35 mouse cellular contexts compared by ENCODE assay signal in genomic region chr14:47356622-47357021, GRCm38 (mm10).
"Had no signal": no experiment of that assay in that cellular context is flagged by ENCODE, and none has a peak within 500 bp of the region (broad histone marks: within the 10 kb centered on the region; RNA-seq: fewer than 3 reads in every experiment).

No protein-coding gene starts in this region.

- H3K27me3 ChIP-seq: heart, embryonic 12.5 days; heart, embryonic 13.5 days; heart, embryonic 15.5 days; hindbrain, embryonic 12.5 days; hindbrain, embryonic 13.5 days; hindbrain, embryonic 15.5 days; intestine, embryonic 15.5 days; kidney, embryonic 15.5 days had no signal

- ATAC-seq: hindbrain, embryonic 16.5 days; hindbrain, postnatal 0 days; inflammation-experienced regulatory T-cells, adult 6 months; intestine, embryonic 15.5 days; intestine, embryonic 16.5 days; intestine, postnatal 0 days had no signal

- H3K4me3 ChIP-seq: heart, embryonic 10.5 days; heart, embryonic 12.5 days; heart, embryonic 13.5 days; heart, embryonic 15.5 days; hindbrain, embryonic 10.5 days; hindbrain, embryonic 12.5 days; hindbrain, embryonic 13.5 days; hindbrain, embryonic 15.5 days; intestine, embryonic 15.5 days; kidney, embryonic 15.5 days; layer of hippocampus, adult 2 months had no signal

- H3K4me1 ChIP-seq: heart, embryonic 13.5 days; hindbrain, embryonic 10.5 days; hindbrain, embryonic 12.5 days; hindbrain, embryonic 13.5 days; hindbrain, embryonic 15.5 days; kidney, embryonic 15.5 days had no signal

- H3K4me2 ChIP-seq: heart, embryonic 11.5 days; heart, embryonic 12.5 days; heart, embryonic 13.5 days; heart, embryonic 15.5 days; hindbrain, embryonic 12.5 days; hindbrain, embryonic 13.5 days; hindbrain, embryonic 14.5 days; hindbrain, embryonic 15.5 days; intestine, embryonic 15.5 days; kidney, embryonic 15.5 days had no signal

- H3K9me3 ChIP-seq: heart, embryonic 10.5 days; heart, embryonic 12.5 days; heart, embryonic 13.5 days; heart, embryonic 15.5 days; hindbrain, embryonic 10.5 days; hindbrain, embryonic 12.5 days; hindbrain, embryonic 13.5 days; hindbrain, embryonic 15.5 days; intestine, embryonic 15.5 days; kidney, embryonic 15.5 days had no signal

- H3K27ac ChIP-seq: heart, embryonic 10.5 days; heart, embryonic 13.5 days; heart, embryonic 15.5 days; hindbrain, embryonic 10.5 days; hindbrain, embryonic 12.5 days; hindbrain, embryonic 13.5 days; hindbrain, embryonic 14.5 days; hindbrain, embryonic 15.5 days; hindbrain, postnatal 0 days; intestine, embryonic 15.5 days; kidney, embryonic 15.5 days; kidney, postnatal 0 days; layer of hippocampus, adult 2 months had no signal

- H3K36me3 ChIP-seq: heart, embryonic 10.5 days; heart, embryonic 12.5 days; heart, embryonic 13.5 days; heart, embryonic 15.5 days; hindbrain, embryonic 10.5 days; hindbrain, embryonic 12.5 days; hindbrain, embryonic 13.5 days; hindbrain, embryonic 15.5 days; intestine, embryonic 15.5 days; kidney, embryonic 15.5 days had no signal

- DNase-seq: heart, postnatal 10 days; heart, postnatal 14 days; heart, postnatal 36 days; heart, postnatal 4 days; kidney, adult 11 months; kidney, adult 18-20 months; kidney, adult 2 months; kidney, adult 8-10 months; kidney, adult 9 months; kidney, postnatal 10 days; kidney, postnatal 14 days; kidney, postnatal 25 days; kidney, postnatal 36 days; kidney, postnatal 4 days; layer of hippocampus, adult 9-11 months; layer of hippocampus, postnatal 36 days had no signal
